Mouse (Mus musculus): ENCODE data around the gene Glul. TPM values are rescaled to one million over a fixed set of nuclear protein-coding genes. Genes with fewer than 3 reads are reported as not detected.

Glul gene
- total RNA-seq, 2 experiments from 2014 or later: 49.6 to 74.8 TPM

DNA sequence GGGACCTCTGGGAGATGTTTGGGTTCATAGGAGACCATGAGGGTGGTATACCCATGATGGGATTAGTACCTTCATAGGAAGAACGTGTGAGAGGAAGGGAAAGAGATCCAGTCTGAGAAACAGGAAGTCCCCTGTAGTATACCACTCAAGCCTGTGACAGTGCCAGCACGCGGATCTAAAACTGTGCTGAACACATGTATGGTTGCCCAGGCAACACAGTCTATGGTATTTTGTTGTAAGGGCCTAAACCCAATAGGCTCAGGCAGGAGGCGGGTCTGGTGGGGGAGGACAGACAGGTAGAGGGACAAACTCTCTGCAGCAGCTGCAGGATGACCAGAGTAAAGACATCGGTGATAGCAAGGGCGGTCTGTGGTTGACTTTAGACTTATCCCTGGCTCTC, 54.1 kb downstream of the Glul start:
- ATAC-seq (replicated peaks; ENCODE audit: low FRiP score, low TSS enrichment, poor library complexity, severe bottlenecking): no peak

GRCm38 (mm10) chr1:153957850-153958249, 58.1 kb downstream of the Glul start:
- no peak for ATAC-seq (replicated peaks; ENCODE audit: low FRiP score, low TSS enrichment, poor library complexity, severe bottlenecking)

Other genes with a start within 250 kb of the Glul start
- not detected in 2 replicates for gene Rgs8, start 246.9 kb upstream of the Glul start, total RNA-seq (2014; fragmentation: Nextera tagmentation)
- not detected in 2 replicates for gene Rgs8, start 246.9 kb upstream of the Glul start, total RNA-seq (2017)
- not detected in 2 replicates for gene Rgs16, start 159.6 kb upstream of the Glul start, total RNA-seq (2014; fragmentation: Nextera tagmentation)
- gene Rgs16, start 159.6 kb upstream of the Glul start, total RNA-seq (2017): 0.14 TPM in 1 of 2 replicates, not detected in the other
- 31.0 and 41.1 TPM in 2 replicates for gene Rnasel, start 150.5 kb upstream of the Glul start, total RNA-seq (2014; fragmentation: Nextera tagmentation)
- gene Rnasel, start 150.5 kb upstream of the Glul start, total RNA-seq (2017): 31.6 and 50.0 TPM in 2 replicates
- 0.62 TPM in 1 of 2 replicates, not detected in the other for gene Rgsl1, start 55.8 kb upstream of the Glul start, total RNA-seq (2014; fragmentation: Nextera tagmentation)
- not detected in 2 replicates for gene Rgsl1, start 55.8 kb upstream of the Glul start, total RNA-seq (2017)
- gene Teddm1b, start 25.6 kb upstream of the Glul start, total RNA-seq (2014; fragmentation: Nextera tagmentation): not detected in 2 replicates
- gene Teddm1b, start 25.6 kb upstream of the Glul start, total RNA-seq (2017): not detected in 2 replicates
- gene Teddm1a, start 8.2 kb upstream of the Glul start, total RNA-seq (2014; fragmentation: Nextera tagmentation): not detected in 2 replicates
- gene Teddm1a, start 8.2 kb upstream of the Glul start, total RNA-seq (2017): not detected in 2 replicates
- gene Teddm2, start 284 bp downstream of the Glul start, total RNA-seq (2014; fragmentation: Nextera tagmentation): 0.15 TPM in 1 of 2 replicates, not detected in the other
- gene Teddm2, start 284 bp downstream of the Glul start, total RNA-seq (2017): 1.1 TPM in 1 of 2 replicates, not detected in the other

All from megakaryocyte-erythroid progenitor cell, adult 5-6 weeks (primary cell).